Mouse (Mus musculus) adrenal gland (tissue): ENCODE results near the gene Pcmt1.

Source experiments
- intact Hi-C: fragments of 180-260 bp; cut with DNase I; formaldehyde crosslinking; loops from one replicate; pipeline ENCODE4 v1.15.1; 2025

Gene Pcmt1

GRCm38 (mm10) chr10:7590792-7591191 lies 90.1 kb downstream of the Pcmt1 start:
- intact Hi-C loops, result no loop called here

- intact Hi-C loops, result no loop called here
Observed at GRCm38 (mm10) chr10:7590234-7590689, 90.7 kb downstream of the Pcmt1 start.

GRCm38 (mm10) chr10:7589592-7590233 lies 91.2 kb downstream of the Pcmt1 start, which contains the start of gene Lrp11:
Gene Lrp11 (plus strand): TSS chr10:7589800.
- intact Hi-C loops, result no loop called here

- intact Hi-C loops, result no loop called here
Observed at GRCm38 (mm10) chr10:7586771-7587170, 94.2 kb downstream of the Pcmt1 start.

GRCm38 (mm10) chr10:7582891-7583557 lies 97.9 kb downstream of the Pcmt1 start:
- intact Hi-C loops, result no loop called here

GRCm38 (mm10) chr10:7582157-7582890 lies 98.6 kb downstream of the Pcmt1 start:
- intact Hi-C loops, result no loop called here

- intact Hi-C loops, result no loop called here
Observed at GRCm38 (mm10) chr10:7581401-7581800, 99.5 kb downstream of the Pcmt1 start.
